ENCODE assay signal across 9 mouse cellular contexts in the genomic region with DNA sequence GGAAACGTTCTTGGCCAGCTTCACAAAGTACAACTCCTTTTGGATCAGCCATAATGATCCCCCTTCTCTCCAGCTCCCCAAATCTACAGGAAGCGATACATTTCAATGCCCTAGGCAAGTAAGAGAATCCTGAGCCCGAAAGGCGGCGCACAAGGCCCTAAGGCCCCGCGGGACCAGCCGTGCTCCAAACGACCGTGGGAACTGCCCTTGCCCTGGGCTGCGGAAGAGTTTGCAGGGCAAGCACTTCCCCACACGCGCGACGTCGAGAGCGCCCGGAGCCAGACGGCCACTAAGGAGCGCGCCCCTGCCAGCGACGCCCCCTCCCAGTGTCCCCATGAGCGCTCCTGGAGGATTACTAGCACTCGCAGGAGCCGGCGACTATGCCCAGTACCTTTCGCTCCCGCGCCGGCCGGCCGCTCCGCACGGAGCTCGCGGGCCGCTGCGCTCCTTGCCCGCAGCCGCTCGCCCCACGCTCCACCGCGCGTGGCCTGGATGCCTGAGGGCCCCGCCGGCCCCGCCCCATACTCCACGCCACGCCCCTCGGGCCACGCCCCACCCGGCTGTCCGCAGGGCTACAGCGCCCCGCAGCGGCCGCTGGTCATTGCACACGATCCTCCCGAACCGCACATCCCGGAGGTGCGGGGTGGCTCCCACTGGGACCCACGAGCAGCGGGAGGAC. TPM values are rescaled to one million over a fixed set of nuclear protein-coding genes. Genes with fewer than 3 reads are reported as not detected.
A peak's percentile ranks its signal among the peaks of the same experiment; 100 is the strongest.
DNase-seq lines count a peak whose midpoint lies in the region.
"Had no signal": no experiment of that assay in that cellular context is flagged by ENCODE, and none has a peak within 500 bp of the region (broad histone marks: within the 10 kb centered on the region; RNA-seq: fewer than 3 reads in every experiment).

A gene (minus strand): TSS at position 486 of the 679 bp plus-strand sequence.

- peak within 1 kb of the TSS; percentile 89 for H3K27ac ChIP-seq in hindbrain, embryonic 10.5 days
- H3K27ac ChIP-seq: macrophage had no signal

- no peaks in the 10 kb centered on the region for H3K36me3 ChIP-seq in hindbrain, embryonic 10.5 days

- no peaks in the 10 kb centered on the region for H3K9me3 ChIP-seq in hindbrain, embryonic 10.5 days

- peak within 1 kb of the TSS; percentile 79 for H3K4me3 ChIP-seq in hindbrain, embryonic 10.5 days

- under 1% methylated on average over 66 of the region's 66 CpGs for WGBS in hindbrain, embryonic 10.5 days

- DNase-seq in Muller cell, postnatal 12 days (ENCODE audit: inconsistent ontology term) = peak; percentile 91
- DNase-seq in cerebellum, adult 9-11 months = peak; percentile 80
- peak; percentile 25 to 89 for DNase-seq in frontal cortex, adult 2 months (ENCODE audit: extremely low spot score in 1 of 2, low spot score in 1 of 2)
- peak; percentile 90 for DNase-seq in hindbrain, embryonic 10.5 days (ENCODE audit: low spot score)
- peak; percentile 81 to 82 for DNase-seq in layer of hippocampus, postnatal 14 days (ENCODE audit: low spot score in 2 of 2)
- DNase-seq in lung, postnatal 10 days = peak; percentile 75
- peak; percentile 55 for DNase-seq in retina, adult 2 months (ENCODE audit: low read depth, low spot score)
- peak; percentile 85 for DNase-seq in thymus, postnatal 25 days

- H3K27me3 ChIP-seq in hindbrain, embryonic 10.5 days (ENCODE audit: insufficient read depth, poor library complexity, severe bottlenecking) = peaks cover 21% of the 10 kb centered on the region

- H3K4me1 ChIP-seq in hindbrain, embryonic 10.5 days (replicated peaks) = peaks cover 49% of the 10 kb centered on the region

RNA-seq across cellular contexts. Expression of the gene that starts here (rescaled TPM):
- 31.0 and 31.3 TPM in 2 replicates for polyA plus RNA-seq in frontal cortex, adult 2 months (2012; rRNA removed)
- 24.0 and 27.1 TPM in 2 replicates for polyA plus RNA-seq in hindbrain, embryonic 10.5 days (2016; fragmentation: Nextera tagmentation; extraction: Ambion mirVana)
- total RNA-seq in layer of hippocampus, postnatal 14 days (2021) = 10 to 100 TPM; 27.1 to 30.2 TPM

Comparison
In these comparisons a context has a peak if more than half of its experiments do, and no peak if none do; other contexts are left out.
1. Peak in every context shown above with its lines: DNase-seq, H3K4me3 ChIP-seq and H3K27ac ChIP-seq.